Mouse (Mus musculus): ENCODE results near the gene Zdhhc24. TPM values are rescaled to one million over a fixed set of nuclear protein-coding genes. Genes with fewer than 3 reads are reported as not detected.
"Not testable (repeated sequence)": the region's sequence is repeated elsewhere in the genome, so short reads cannot be mapped to it uniquely, and the experiment has no call there.

Zdhhc24 gene
- 10 to 100 TPM; 12.5 to 13.9 TPM for total RNA-seq (2021)
- long read RNA-seq, experiment 1, transcript Zdhhc24-201 (3 exons, 2,558 nt), result major isoform, 21 of 29 reads
- long read RNA-seq, experiment 1, partial matches to known transcripts, result 0 of 29 reads
- long read RNA-seq, experiment 1, other reads (novel, unspliced or antisense), result 0 of 29 reads
- long read RNA-seq, experiment 2, transcript Zdhhc24-201 (3 exons, 2,558 nt), result major isoform, 15 of 19 reads
- long read RNA-seq, experiment 2, partial matches to known transcripts, result 2 of 19 reads
- long read RNA-seq, experiment 2, other reads (novel, unspliced or antisense), result 0 of 19 reads

- DNase-seq, result peak; percentile 98
Measured at GRCm38 (mm10) chr19:4878405-4879323, at the start of gene Zdhhc24. TSS of gene Zdhhc24 (plus strand) at chr19:4878668.

DNA sequence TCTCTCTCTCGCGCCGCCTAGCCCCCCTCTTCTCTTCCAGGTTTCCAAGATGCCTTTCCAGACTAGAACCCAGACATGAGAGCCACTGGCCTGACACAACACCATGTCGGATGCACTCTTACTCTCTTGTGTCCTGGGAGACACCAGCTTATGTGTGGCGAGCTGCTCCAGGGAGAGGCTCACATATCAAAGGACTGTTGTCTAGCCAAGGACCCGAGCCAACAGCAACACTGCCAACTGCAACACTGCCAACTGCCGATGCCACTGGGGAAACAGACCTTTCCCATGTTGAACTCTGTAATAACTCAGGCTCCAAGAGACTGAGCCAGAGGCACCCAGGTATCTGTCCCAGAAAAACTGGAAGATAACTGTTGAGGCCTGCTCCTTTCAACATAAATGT lies 49.3 kb upstream of the Zdhhc24 start:
- peak; percentile 85 for DNase-seq

DNA sequence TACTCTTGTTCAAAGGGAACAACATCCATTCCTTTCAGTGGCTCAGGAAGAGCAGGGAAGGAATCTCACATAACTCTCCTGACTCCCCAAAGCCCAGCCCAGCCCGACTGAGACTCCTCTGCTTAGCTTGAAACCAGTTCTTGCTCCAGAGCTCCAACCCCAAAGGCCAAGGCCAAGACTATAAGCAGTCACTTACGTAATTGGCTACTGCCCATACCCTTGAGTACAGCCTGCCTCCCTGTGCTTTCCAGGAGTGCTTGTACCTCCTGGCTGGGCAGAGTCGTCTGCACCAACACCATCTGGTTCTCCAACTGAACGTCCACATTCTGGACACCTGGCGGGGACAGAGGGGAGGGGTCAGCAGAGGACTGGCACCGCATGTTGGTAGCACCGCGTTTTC lies 44.5 kb upstream of the Zdhhc24 start:
- DNase-seq, result peak; percentile 62

GRCm38 (mm10) chr19:4836096-4836495 lies 42.4 kb upstream of the Zdhhc24 start:
- peak; percentile 50 for DNase-seq

- DNase-seq, result no peak
Measured at GRCm38 (mm10) chr19:4837049-4837448, 41.4 kb upstream of the Zdhhc24 start.

- no peak for DNase-seq
Measured at GRCm38 (mm10) chr19:4838526-4839140, 39.8 kb upstream of the Zdhhc24 start.

GRCm38 (mm10) chr19:4839149-4839548 lies 39.3 kb upstream of the Zdhhc24 start, which contains the start of the genes Ccs and Ccdc87:
TSS of gene Ccs (minus strand) at chr19:4839332.
TSS of gene Ccdc87 (plus strand) at chr19:4839366.
- DNase-seq, result peak; percentile 98

GRCm38 (mm10) chr19:4840848-4841247 lies 37.6 kb upstream of the Zdhhc24 start:
- DNase-seq, result no peak

GRCm38 (mm10) chr19:4842611-4843010 lies 35.9 kb upstream of the Zdhhc24 start:
- DNase-seq, result no peak

- no peak for DNase-seq
Measured at GRCm38 (mm10) chr19:4845846-4846245, 32.6 kb upstream of the Zdhhc24 start.

DNA sequence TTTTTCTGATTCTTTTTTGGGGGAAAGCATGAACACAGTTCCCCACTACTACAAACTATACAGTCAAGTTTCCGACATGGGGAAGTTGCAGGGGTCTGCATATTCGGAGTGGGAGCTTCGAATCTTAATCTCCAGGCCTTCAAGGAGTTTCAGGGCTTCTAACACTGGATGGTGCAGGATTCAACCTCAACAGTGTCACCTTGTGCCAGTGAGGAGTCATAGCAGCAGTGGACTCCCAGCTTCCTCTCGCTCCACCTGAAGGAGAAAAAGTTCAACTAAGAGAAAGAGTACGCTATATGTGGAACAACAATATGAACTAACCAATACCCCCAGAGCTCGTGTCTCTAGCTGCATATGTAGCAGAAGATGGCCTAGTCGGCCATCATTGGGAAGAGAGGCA lies 31.0 kb upstream of the Zdhhc24 start:
- no peak for DNase-seq

DNA sequence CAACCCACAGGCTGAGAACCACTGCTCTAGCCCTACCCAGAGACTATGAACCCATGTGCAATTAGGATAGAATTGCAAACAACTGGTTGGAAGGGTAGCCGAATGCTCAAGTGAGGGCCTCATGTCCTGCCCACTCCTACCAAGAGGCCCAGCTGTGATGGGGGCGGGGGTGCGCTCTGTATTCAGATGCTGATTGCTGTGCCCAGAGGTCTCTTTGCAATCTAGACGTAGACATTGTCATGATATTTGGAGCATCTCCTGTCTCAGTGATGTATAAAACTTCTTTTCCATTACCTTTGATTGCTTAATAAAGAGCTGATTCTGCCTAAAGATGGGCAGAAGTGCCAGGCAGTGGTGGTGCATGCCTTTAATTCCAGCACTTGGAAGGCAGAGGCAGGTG lies 28.7 kb upstream of the Zdhhc24 start:
- no peak for DNase-seq

DNA sequence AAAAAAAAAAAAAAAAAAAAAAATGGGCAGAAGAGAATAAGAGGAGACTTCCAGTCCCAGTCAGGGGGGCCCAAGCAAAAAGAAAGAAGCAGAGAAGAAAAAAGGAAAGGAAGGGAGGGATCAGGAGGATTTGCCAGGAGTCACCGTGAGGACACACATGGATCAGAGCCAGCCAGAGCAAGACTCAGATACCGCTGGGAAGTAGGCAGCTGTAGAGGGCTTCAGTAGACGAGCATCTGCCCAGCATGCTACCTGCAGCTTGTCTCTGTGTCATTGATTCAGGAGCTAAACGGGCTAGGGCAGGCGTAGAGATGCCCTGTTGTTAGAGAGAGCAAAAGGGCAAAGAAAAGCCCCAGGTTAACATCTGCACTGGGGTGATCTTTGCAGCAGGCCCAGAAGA lies 28.2 kb upstream of the Zdhhc24 start:
- no peak for DNase-seq

DNA sequence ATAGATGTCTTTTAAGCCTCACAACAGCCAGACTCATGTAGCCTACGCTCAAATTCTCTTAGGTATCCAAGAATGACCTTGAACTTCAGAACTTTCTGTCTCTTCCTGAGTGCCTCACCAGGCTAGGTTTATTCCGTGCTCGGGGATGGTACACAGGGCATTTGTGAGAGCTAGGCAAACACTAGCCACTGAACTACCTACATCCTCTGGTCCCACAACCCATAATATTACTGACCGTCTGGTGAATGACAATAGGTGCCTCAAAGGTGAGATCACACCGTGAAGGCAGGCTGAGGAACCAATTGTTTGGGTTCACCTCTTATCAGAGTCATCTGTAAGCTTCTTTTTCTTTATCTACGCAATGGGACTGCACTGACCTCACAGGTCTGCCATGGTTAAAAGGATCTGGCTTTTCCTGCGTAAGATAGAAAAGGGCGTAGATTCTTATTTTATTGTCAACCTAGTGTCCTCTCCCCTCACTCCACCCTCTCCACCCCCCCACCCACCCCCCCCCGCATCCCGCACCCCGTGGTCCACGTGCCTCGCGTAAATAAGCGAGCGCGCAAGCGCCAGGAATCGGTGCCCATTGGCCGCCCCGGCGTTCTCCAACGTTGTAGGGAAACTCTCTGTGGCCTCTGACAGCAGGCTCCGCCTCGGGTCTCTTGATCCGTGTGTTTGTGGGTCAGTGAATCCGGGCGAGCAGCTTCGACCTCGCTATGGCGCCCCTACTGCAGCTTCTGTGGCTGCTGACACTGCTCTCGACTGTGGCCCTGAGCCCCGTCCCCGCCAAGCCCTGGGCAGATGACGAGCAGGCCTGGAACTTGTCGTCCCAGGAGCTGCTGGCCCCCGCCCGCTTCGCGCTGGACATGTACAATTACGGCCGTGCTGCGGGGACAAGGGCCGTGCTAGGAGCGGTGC lies 23.7 kb upstream of the Zdhhc24 start, which contains the start of gene Ctsf:
Ctsf (plus strand) TSS at position 579 of the 918 bp plus-strand sequence.
- DNase-seq, result peak; percentile 96

GRCm38 (mm10) chr19:4855470-4855820 lies 23.0 kb upstream of the Zdhhc24 start:
- DNase-seq, result no peak

DNA sequence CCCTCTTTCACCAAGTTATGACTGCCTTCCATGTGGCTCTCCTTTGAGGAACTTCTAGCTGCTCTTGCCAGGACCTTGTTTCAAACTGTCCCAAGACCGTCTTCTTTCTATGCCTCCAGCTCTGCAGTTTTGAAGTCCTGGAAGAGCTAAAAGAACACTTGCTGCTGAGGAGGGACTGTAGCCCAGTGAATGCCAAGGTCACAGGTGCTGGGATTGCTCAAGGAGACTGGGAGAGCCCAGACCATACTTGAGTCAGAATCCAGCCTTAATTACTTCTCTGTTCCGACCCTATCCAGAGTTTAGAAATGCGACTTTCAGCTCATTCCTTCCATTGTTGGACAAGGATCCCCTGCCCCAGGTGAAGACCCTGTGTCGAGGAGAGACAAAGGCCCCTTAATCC lies 22.5 kb upstream of the Zdhhc24 start:
- peak; percentile 53 for DNase-seq

DNA sequence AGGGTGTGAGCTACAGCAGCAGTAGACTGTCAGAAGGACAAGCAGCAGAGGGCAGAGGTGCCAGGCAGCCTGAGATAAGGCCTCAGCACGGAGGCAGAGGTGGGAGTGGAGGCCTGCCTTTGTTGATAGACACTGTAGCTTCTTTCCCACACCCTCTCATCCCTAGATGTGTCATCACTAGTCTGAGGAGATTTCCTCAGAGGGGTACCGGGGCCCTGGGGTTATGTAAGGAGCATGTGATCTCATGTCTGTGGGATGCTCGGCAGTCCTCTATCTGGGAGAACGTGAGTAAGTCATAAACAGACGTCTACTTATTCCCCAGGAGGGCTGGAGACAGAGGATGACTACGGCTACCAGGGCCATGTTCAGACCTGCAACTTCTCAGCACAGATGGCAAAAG lies 19.4 kb upstream of the Zdhhc24 start:
- DNase-seq, result no peak

- no peak for DNase-seq
Measured at GRCm38 (mm10) chr19:4863048-4863447, 15.4 kb upstream of the Zdhhc24 start.

GRCm38 (mm10) chr19:4865147-4865546 lies 13.3 kb upstream of the Zdhhc24 start:
- DNase-seq, result peak; percentile 56

DNA sequence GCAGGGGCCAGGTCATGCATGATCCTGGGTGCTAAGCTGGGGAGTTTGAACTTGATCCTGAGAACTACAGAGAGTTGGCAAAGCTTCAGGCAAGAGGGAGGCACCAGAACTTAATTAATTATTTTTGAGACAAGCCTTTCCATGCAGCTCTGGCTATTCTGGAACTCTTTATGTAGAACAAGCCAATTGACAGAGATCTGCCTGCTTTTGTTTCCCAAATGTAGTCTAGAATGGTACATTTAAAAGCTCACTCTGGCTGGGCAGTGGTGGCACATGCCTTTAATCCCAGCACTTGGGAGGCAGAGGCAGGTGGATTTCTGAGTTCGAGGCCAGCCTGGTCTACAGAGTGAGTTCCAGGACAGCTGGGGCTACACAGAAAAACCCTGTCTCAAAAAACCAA lies 3.9 kb upstream of the Zdhhc24 start:
- not testable (repeated sequence) for DNase-seq

DNA sequence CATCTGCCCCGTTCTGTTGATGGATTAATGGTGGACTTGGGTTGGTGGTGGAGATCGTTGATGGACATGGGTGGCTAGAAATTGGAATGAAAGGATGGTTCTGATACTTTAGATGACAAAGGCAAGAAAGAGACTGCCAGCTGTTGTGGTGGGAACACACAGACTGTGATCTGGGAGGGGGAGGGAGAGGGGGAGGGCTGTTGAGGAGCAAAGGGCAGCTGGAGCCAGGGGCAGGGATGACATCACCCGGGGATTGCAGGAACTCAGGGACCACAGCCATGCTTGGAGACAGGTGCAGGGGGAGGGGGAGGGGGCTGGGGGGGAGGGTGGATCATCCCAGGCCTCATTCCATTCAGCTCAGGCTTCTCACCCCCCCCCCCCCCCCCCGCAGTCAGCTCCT lies 2.2 kb upstream of the Zdhhc24 start:
- no peak for DNase-seq

GRCm38 (mm10) chr19:4876755-4877154 lies 1.7 kb upstream of the Zdhhc24 start:
- DNase-seq, result no peak
